Mouse (Mus musculus): ENCODE data around the gene Gap43. TPM values are rescaled to one million over a fixed set of nuclear protein-coding genes. Genes with fewer than 3 reads are reported as not detected.

Gap43 gene
- polyA plus RNA-seq, 1 experiment from 2014 or later: 41.4 TPM

- no peak for TF ChIP-seq CTCF (IDR thresholded peaks at IDR 0.05; ENCODE audit: low read depth)
- TF ChIP-seq EP300 (optimal IDR thresholded peaks at IDR 0.05): no peak
- Histone ChIP-seq H3K4me3 (ENCODE audit: low read depth, low read length) (no peak overlapping the region), H3K9ac (ENCODE audit: low read length) (no peak overlapping the region), H3K27me3 (ENCODE audit: control insufficient read depth, insufficient read depth, low read length) (no peaks in the 10 kb centered on the region), H3K27ac (replicated peaks) (no peak overlapping the region), H3K9me3 (ENCODE audit: control insufficient read depth, low read length) (no peaks in the 10 kb centered on the region), H3K4me2 (replicated peaks; ENCODE audit: low read depth) (no peak overlapping the region), H3K36me3 (ENCODE audit: control insufficient read depth, insufficient read depth, low read length) (no peaks in the 10 kb centered on the region), H3K4me1 (replicated peaks; ENCODE audit: control insufficient read depth, insufficient read depth) (no peaks in the 10 kb centered on the region)
- ATAC-seq (ENCODE audit: low FRiP score, low TSS enrichment): no peak
- DNase-seq (ENCODE audit: low spot score): no peak
- 34% methylated on average over 2 of the region's 2 CpGs for WGBS
These were observed 2.8 kb downstream of the Gap43 start for GRCm38 (mm10) chr16:42337663-42338062.

GRCm38 (mm10) chr16:42336610-42337009, 3.8 kb downstream of the Gap43 start:
- no peaks in the 10 kb centered on the region for H3K4me1 ChIP-seq (replicated peaks; ENCODE audit: control insufficient read depth, insufficient read depth)
- no peaks in the 10 kb centered on the region for H3K27me3 ChIP-seq (ENCODE audit: control insufficient read depth, insufficient read depth, low read length)
- DNase-seq (ENCODE audit: low spot score) (no peak), ATAC-seq (ENCODE audit: low FRiP score, low TSS enrichment) (no peak)
- H3K9me3 ChIP-seq (ENCODE audit: control insufficient read depth, low read length): no peaks in the 10 kb centered on the region
- no peaks in the 10 kb centered on the region for H3K36me3 ChIP-seq (ENCODE audit: control insufficient read depth, insufficient read depth, low read length)
- TF ChIP-seq EP300 (optimal IDR thresholded peaks at IDR 0.05) (no peak), CTCF (IDR thresholded peaks at IDR 0.05; ENCODE audit: low read depth) (no peak)
- H3K27ac ChIP-seq (replicated peaks): no peak overlapping the region
- 38% methylated on average over 2 of the region's 2 CpGs for WGBS
- no peak overlapping the region for H3K4me3 ChIP-seq (ENCODE audit: low read depth, low read length)
- no peak overlapping the region for H3K4me2 ChIP-seq (replicated peaks; ENCODE audit: low read depth)
- H3K9ac ChIP-seq (ENCODE audit: low read length): no peak overlapping the region

DNA sequence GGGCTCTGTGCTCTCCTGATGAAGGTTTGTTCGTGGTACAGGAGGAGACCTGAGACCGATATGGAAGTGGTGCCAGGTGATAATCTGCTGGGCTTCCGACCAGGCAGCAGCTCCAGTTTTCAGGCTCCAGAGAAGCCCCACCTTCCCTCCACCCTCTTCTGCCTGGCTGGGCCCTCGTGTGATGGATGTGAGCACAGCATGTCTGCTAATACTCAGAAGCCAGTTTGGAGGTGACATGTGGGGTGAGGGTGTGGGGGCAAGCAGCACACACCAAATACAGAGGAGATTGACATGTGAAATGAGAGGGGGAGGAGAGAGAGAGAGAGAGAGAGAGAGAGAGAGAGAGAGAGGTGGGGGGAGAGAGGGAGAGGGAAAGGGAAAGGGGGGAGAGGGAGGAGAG, 8.1 kb downstream of the Gap43 start:
- Histone ChIP-seq H3K4me1 (replicated peaks; ENCODE audit: control insufficient read depth, insufficient read depth) (no peaks in the 10 kb centered on the region), H3K9ac (ENCODE audit: low read length) (no peak overlapping the region), H3K9me3 (ENCODE audit: control insufficient read depth, low read length) (no peaks in the 10 kb centered on the region), H3K36me3 (ENCODE audit: control insufficient read depth, insufficient read depth, low read length) (no peaks in the 10 kb centered on the region), H3K27me3 (ENCODE audit: control insufficient read depth, insufficient read depth, low read length) (no peaks in the 10 kb centered on the region), H3K4me3 (ENCODE audit: low read depth, low read length) (no peak overlapping the region), H3K4me2 (replicated peaks; ENCODE audit: low read depth) (no peak overlapping the region), H3K27ac (replicated peaks) (no peak overlapping the region)
- TF ChIP-seq CTCF (IDR thresholded peaks at IDR 0.05; ENCODE audit: low read depth) (no peak), EP300 (optimal IDR thresholded peaks at IDR 0.05) (no peak)
- DNase-seq (ENCODE audit: low spot score) (no peak), ATAC-seq (ENCODE audit: low FRiP score, low TSS enrichment) (no peak)
- 9% methylated on average over 4 of the region's 4 CpGs for WGBS

DNA sequence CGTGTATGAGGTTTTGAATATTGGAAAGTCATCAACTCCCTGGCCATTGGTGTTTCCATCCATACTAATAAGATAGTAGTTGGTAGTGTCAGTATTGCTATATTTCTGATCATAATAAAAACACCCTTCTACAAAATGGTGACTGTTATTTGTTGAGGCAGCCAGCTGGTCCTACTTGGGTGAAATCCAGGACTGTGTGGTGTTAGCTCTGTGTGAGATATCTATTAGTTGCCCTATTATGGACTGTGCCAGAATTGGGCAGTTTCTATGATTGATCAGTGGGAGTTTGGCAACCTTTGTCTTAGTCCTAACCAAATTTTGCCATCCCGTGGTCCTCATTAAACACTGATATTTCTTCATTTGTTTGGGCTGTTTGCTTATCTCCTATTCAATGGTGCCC, 14.3 kb downstream of the Gap43 start:
- DNase-seq (ENCODE audit: low spot score) (no peak), ATAC-seq (ENCODE audit: low FRiP score, low TSS enrichment) (no peak)
- TF ChIP-seq CTCF (IDR thresholded peaks at IDR 0.05; ENCODE audit: low read depth) (no peak), EP300 (optimal IDR thresholded peaks at IDR 0.05) (no peak)
- Histone ChIP-seq H3K4me3 (ENCODE audit: low read depth, low read length) (no peak overlapping the region), H3K27ac (replicated peaks) (no peak overlapping the region), H3K4me1 (replicated peaks; ENCODE audit: control insufficient read depth, insufficient read depth) (no peaks in the 10 kb centered on the region), H3K9ac (ENCODE audit: low read length) (no peak overlapping the region), H3K9me3 (ENCODE audit: control insufficient read depth, low read length) (no peaks in the 10 kb centered on the region), H3K36me3 (ENCODE audit: control insufficient read depth, insufficient read depth, low read length) (no peaks in the 10 kb centered on the region), H3K27me3 (ENCODE audit: control insufficient read depth, insufficient read depth, low read length) (no peaks in the 10 kb centered on the region), H3K4me2 (replicated peaks; ENCODE audit: low read depth) (no peak overlapping the region)
- 54% methylated on average over 2 of the region's 2 CpGs for WGBS

DNA sequence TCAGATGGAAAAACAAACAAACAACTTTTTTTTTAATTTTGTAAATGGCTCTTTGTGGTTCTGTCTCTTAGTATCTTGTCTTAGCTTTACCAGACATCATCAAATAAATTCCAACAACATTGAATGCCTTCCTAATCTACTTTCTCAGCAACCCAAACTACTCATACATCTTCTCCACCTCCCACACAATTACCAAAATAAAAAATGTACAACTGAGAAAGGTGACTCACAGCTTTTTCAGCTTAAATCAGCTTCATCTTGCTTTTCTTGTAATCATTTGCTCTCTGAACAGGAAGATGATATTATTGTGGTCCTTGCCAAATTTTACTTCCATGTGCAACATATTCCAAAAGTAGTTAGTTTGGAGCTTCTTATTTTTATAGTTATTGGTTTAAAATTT, 14.9 kb downstream of the Gap43 start:
- no peaks in the 10 kb centered on the region for H3K4me1 ChIP-seq (replicated peaks; ENCODE audit: control insufficient read depth, insufficient read depth)
- H3K36me3 ChIP-seq (ENCODE audit: control insufficient read depth, insufficient read depth, low read length): no peaks in the 10 kb centered on the region
- H3K4me3 ChIP-seq (ENCODE audit: low read depth, low read length): no peak overlapping the region
- ATAC-seq (ENCODE audit: low FRiP score, low TSS enrichment): no peak
- no peaks in the 10 kb centered on the region for H3K9me3 ChIP-seq (ENCODE audit: control insufficient read depth, low read length)
- TF ChIP-seq CTCF (IDR thresholded peaks at IDR 0.05; ENCODE audit: low read depth) (no peak), EP300 (optimal IDR thresholded peaks at IDR 0.05) (no peak)
- H3K9ac ChIP-seq (ENCODE audit: low read length): no peak overlapping the region
- H3K4me2 ChIP-seq (replicated peaks; ENCODE audit: low read depth): no peak overlapping the region
- H3K27me3 ChIP-seq (ENCODE audit: control insufficient read depth, insufficient read depth, low read length): no peaks in the 10 kb centered on the region
- no peak overlapping the region for H3K27ac ChIP-seq (replicated peaks)
- DNase-seq (ENCODE audit: low spot score): no peak

- H3K27me3 ChIP-seq (ENCODE audit: control insufficient read depth, insufficient read depth, low read length): no peaks in the 10 kb centered on the region
- H3K4me2 ChIP-seq (replicated peaks; ENCODE audit: low read depth): no peak overlapping the region
- TF ChIP-seq CTCF (IDR thresholded peaks at IDR 0.05; ENCODE audit: low read depth) (no peak), EP300 (optimal IDR thresholded peaks at IDR 0.05) (no peak)
- no peak overlapping the region for H3K4me3 ChIP-seq (ENCODE audit: low read depth, low read length)
- no peaks in the 10 kb centered on the region for H3K36me3 ChIP-seq (ENCODE audit: control insufficient read depth, insufficient read depth, low read length)
- no peak for DNase-seq (ENCODE audit: low spot score)
- no peaks in the 10 kb centered on the region for H3K4me1 ChIP-seq (replicated peaks; ENCODE audit: control insufficient read depth, insufficient read depth)
- no peak overlapping the region for H3K9ac ChIP-seq (ENCODE audit: low read length)
- H3K9me3 ChIP-seq (ENCODE audit: control insufficient read depth, low read length): no peaks in the 10 kb centered on the region
- H3K27ac ChIP-seq (replicated peaks): no peak overlapping the region
- no peak for ATAC-seq (ENCODE audit: low FRiP score, low TSS enrichment)
These were observed 20.6 kb downstream of the Gap43 start for GRCm38 (mm10) chr16:42319831-42320230.

Measured in stomach, postnatal 0 days (tissue).